Mouse (Mus musculus) kidney, embryonic 15.5 days (tissue): ENCODE measurements at regions not wholly inside any gene's neighbourhood (a gene's known extent, or its start where the extent isn't known, plus 50 kb on each side); places are given as distances from the start of the nearest gene placed in this dataset.

Source experiments
- ATAC-seq: fragments of 200-750 bp; cut with Nextera tagmentation; replicated peaks from 2 replicates; pipeline ENCODE4 v1.8.0; 2017; ENCODE audit warnings: moderate TSS enrichment; ENCODE audit not compliant: low FRiP score
- H3K27ac ChIP-seq: fragments of 300-500 bp; sonication (generic); 2 replicates; pipeline ENCODE4 v1.5.1; 2015; ENCODE audit warnings: mild to moderate bottlenecking, inconsistent platforms
- H3K27me3 ChIP-seq: fragments of 300-500 bp; sonication (generic); 2 replicates; pipeline ENCODE4 v1.6.1; 2015; ENCODE audit warnings: inconsistent platforms
- H3K36me3 ChIP-seq: fragments of 300-500 bp; sonication (generic); 2 replicates; pipeline ENCODE4 v1.6.1; 2015; ENCODE audit warnings: inconsistent platforms
- H3K4me1 ChIP-seq: fragments of 300-500 bp; sonication (generic); 2 replicates; pipeline ENCODE4 v1.6.1; 2015; ENCODE audit warnings: inconsistent platforms
- H3K4me2 ChIP-seq: fragments of 300-500 bp; sonication (generic); 2 replicates; pipeline ENCODE4 v1.6.1; 2015; ENCODE audit warnings: moderate library complexity, mild to moderate bottlenecking, inconsistent platforms
- H3K4me3 ChIP-seq: fragments of 300-500 bp; sonication (generic); replicated peaks from 2 replicates; pipeline ENCODE4 v1.5.1; 2015; ENCODE audit warnings: mild to moderate bottlenecking, inconsistent platforms
- H3K9ac ChIP-seq: fragments of 300-500 bp; sonication (generic); 2 replicates; pipeline ENCODE4 v1.6.1; 2015; ENCODE audit warnings: mild to moderate bottlenecking, inconsistent platforms
- H3K9me3 ChIP-seq: fragments of 300-500 bp; sonication (generic); replicated peaks from 2 replicates; pipeline ENCODE4 v1.6.1; 2016; ENCODE audit warnings: inconsistent platforms
- WGBS: fragments of 180-500 bp; shearing (Covaris S2); methylation state at CpG from one replicate; pipeline ENCODE4 v1.1.7; 2015; ENCODE audit warnings: mixed read lengths; 5-methylcytosine and 5-hydroxymethylcytosine counted together

DNA sequence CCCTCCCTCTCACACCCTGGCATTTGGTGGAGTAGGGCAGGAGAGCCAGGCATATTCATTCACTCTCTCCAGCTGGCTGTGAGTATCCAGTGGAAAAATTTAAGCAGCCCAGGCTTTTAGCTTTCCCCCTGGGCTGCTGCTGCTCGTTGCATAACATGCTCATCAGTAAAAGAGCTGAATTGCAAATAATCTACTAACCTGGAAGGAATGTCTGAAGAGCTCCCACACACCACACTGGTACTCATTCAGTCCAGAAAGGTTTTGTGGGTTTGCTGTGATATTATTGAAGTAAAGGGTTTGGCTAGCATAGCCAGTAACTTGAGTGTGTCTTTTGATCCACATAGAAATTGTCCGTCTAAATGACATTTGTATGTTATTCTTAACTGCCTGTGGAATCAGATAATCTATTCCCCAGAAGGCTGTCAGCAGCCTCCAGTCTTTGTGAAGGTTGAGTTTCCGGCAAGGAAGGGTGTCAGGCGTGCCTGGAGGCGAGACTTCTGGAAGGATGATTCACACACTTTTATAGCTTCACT, 334.5 kb upstream of the Trib2 start:
- WGBS = 10% methylated on average over 5 of the region's 5 CpGs

DNA sequence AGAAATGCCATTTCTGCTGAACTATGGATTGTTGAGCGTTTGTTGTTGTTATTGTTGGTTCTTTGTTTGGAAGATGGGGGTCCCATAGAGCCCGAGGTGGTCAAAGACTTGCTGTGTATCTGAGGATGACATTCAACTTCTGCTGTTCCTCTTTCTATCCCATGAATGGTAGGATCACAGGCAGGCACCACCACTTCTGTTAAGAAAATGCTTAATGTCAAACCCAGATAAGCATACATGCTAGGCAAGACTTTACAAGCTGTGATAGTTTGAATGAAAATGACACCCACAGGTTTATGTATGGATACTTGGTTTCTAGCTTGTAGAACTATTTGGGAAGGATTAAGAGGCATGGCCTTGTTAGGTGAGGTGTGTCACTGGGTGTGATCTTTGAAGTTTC, 330.2 kb upstream of the Trib2 start:
- H3K4me2 ChIP-seq = no peak overlapping the region
- H3K4me3 ChIP-seq = no peak overlapping the region
- H3K36me3 ChIP-seq = no peaks in the 10 kb centered on the region
- no peaks in the 10 kb centered on the region for H3K9me3 ChIP-seq
- ATAC-seq = no peak
- no peak overlapping the region for H3K9ac ChIP-seq
- H3K27ac ChIP-seq = no peak overlapping the region
- WGBS = 78% methylated on average over 2 of the region's 2 CpGs
- H3K27me3 ChIP-seq = no peaks in the 10 kb centered on the region
- 0 out of 2 replicates have a peak, but pooled peaks cover 6% of the 10 kb centered on the region for H3K4me1 ChIP-seq

More for the DNA sequence above, 334.5 kb upstream of the Trib2 start:
- Histone ChIP-seq H3K36me3 (no peaks in the 10 kb centered on the region), H3K4me1 (0 out of 2 replicates have a peak, but pooled peaks cover 6% of the 10 kb centered on the region), H3K9ac (no peak overlapping the region), H3K9me3 (no peaks in the 10 kb centered on the region), H3K27ac (no peak overlapping the region), H3K4me3 (no peak overlapping the region), H3K27me3 (no peaks in the 10 kb centered on the region), H3K4me2 (no peak overlapping the region)
- peak; percentile 18; the same call in 1 of the 2 replicates for ATAC-seq

DNA sequence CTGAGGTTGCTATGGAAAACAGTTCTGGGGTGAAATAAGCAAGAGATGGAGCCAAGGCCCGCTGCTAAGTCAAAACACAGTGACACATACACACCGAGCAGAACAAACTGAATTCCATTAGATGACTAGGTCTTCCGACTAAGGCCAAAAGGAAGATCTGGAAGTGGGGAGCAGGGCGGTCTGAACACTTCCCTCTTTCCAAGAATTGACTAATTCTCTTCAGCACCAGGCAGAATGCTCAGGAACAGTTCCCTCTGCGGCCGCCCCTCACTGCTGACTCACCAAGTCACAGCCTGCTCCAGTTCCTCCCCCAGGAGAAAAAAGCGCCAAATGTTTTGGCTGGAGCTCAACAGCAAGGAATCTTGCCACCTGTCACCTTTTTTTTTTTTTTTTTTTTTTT, 328.9 kb upstream of the Trib2 start:
- Histone ChIP-seq H3K4me2 (no peak overlapping the region), H3K27ac (no peak overlapping the region), H3K27me3 (no peaks in the 10 kb centered on the region), H3K36me3 (no peaks in the 10 kb centered on the region), H3K4me3 (no peak overlapping the region), H3K4me1 (no peaks in the 10 kb centered on the region), H3K9ac (no peak overlapping the region), H3K9me3 (no peaks in the 10 kb centered on the region)
- ATAC-seq = no peak
- 85% methylated on average over 7 of the region's 7 CpGs for WGBS

DNA sequence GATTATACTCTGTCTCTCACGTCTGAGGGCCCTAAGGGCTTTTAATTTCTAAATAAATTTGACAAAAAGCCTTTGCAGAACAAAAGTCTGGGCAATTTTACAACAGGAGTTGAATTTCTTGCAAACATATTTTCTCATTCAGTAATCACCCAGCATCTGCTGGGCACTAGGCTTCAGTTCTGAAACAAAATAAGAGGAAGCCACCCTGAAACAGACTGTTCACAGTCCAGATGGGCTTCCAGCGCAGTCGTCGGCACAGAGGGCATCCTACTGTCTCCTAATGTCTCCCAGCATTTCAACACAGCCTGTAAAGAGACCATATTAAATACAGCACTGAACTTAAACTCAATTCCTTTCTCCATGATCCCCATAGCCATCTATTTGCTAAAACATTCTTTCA, 324.5 kb upstream of the Trib2 start:
- no peak overlapping the region for H3K4me2 ChIP-seq
- no peaks in the 10 kb centered on the region for H3K36me3 ChIP-seq
- no peaks in the 10 kb centered on the region for H3K27me3 ChIP-seq
- no peaks in the 10 kb centered on the region for H3K4me1 ChIP-seq
- H3K4me3 ChIP-seq = no peak overlapping the region
- no peak for ATAC-seq
- no peaks in the 10 kb centered on the region for H3K9me3 ChIP-seq
- H3K9ac ChIP-seq = no peak overlapping the region
- WGBS = 77% methylated on average over 4 of the region's 4 CpGs
- no peak overlapping the region for H3K27ac ChIP-seq

DNA sequence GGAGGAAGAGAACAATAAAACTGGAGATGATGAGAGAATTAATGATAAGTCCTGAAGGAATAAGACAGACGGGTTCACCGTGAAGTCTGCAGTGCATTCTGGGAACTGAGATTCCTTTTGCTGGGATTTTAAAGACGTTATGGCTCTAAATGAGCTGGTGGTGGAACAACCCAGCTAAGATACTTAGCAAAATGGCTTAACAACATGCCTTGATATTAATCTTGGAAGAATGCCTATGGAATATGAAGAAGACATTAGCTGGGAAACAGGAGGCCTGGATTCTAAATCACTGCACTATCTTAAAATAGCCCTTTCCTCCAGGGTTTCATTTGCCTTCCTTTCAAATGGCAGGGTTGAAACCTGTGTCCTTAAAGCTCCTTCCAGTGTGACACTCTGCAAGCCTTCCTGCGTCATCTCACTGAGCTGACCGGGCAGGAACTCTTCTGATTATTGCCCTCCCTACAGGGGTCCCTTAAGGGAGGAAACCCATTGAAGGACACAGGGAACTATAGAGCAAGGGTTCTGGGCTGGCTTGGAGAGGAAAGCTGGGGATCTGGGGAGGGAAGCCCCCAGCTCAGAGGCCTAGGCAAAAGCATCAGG, 323.9 kb upstream of the Trib2 start:
- WGBS = 62% methylated on average over 5 of the region's 5 CpGs
- Histone ChIP-seq H3K9me3 (no peaks in the 10 kb centered on the region), H3K9ac (no peak overlapping the region), H3K36me3 (no peaks in the 10 kb centered on the region), H3K4me3 (no peak overlapping the region), H3K27me3 (no peaks in the 10 kb centered on the region), H3K27ac (no peak overlapping the region), H3K4me1 (no peaks in the 10 kb centered on the region), H3K4me2 (no peak overlapping the region)
- ATAC-seq = no peak

DNA sequence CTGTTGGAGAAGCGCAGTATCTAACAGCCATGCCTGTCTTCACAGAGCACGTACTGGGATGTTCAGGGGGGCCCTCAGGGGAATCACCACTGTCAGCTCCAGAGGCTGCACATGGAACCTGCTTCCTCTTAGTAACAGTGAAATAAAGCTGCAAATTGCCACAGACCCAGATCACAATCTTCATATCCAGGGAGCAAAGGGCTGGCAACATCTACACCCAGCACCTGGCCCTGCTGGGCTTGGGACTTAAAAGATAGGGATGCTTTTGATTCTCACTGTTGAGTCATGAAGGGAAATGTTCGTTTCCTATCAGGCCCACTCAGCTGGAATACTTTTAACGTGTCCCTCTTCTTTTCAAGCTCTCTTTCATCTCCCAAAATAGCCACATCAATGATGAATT, 322.4 kb upstream of the Trib2 start:
- WGBS = 66% methylated on average over 4 of the region's 4 CpGs
- H3K4me1 ChIP-seq = no peaks in the 10 kb centered on the region
- H3K9me3 ChIP-seq = no peaks in the 10 kb centered on the region

DNA sequence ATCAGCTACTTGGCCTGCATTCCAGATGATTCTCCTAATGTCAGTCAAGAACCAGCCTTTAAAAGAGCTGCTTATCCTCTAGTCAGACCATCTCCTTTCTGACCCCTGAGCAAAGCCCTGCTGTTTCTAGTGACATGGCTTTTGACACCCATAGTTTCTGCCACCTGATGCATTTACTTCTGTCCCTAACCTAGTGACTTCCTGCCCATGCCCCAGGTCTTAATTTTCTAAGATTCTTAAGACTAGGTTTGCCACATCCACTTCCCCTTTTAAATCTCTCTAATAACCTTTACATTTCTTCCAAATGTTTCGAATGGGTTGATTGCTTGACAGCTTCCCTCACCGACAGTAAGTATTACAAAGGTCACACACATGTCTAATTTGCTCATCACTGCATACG, 321.1 kb upstream of the Trib2 start:
- Histone ChIP-seq H3K36me3 (no peaks in the 10 kb centered on the region), H3K4me2 (no peak overlapping the region), H3K9me3 (no peaks in the 10 kb centered on the region), H3K4me1 (no peaks in the 10 kb centered on the region), H3K9ac (no peak overlapping the region), H3K4me3 (no peak overlapping the region), H3K27me3 (no peaks in the 10 kb centered on the region), H3K27ac (no peak overlapping the region)
- 87% methylated on average over 3 of the region's 3 CpGs for WGBS
- no peak for ATAC-seq

More for the DNA sequence above, 322.4 kb upstream of the Trib2 start:
- H3K36me3 ChIP-seq = no peaks in the 10 kb centered on the region
- H3K4me2 ChIP-seq = no peak overlapping the region
- no peak overlapping the region for H3K4me3 ChIP-seq
- no peak for ATAC-seq
- H3K27ac ChIP-seq = no peak overlapping the region
- H3K27me3 ChIP-seq = no peaks in the 10 kb centered on the region
- no peak overlapping the region for H3K9ac ChIP-seq

DNA sequence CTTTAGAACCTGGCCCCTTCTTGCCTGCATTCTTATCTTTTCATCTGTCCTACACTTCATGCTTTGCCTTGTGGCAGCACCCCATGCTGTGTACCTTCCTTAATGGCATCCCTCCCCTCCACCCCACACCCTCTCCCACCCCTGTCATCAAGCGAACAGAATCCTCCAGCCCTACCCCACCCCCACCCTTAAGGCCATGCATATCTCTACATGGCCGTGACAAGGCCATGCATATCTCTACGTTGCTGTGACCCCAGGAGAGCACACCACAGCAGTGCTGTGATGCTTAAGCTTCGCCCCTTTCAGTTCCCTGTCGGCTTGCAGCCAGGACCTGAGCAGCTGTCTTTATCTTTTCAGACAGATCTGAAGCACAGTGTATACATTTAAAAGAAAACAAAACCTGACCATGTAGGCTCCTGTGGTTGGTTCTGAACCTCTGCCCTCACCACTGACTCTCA, 319.5 kb upstream of the Trib2 start:
- no peak overlapping the region for H3K4me2 ChIP-seq
- no peak overlapping the region for H3K9ac ChIP-seq
- H3K4me1 ChIP-seq = no peaks in the 10 kb centered on the region
- H3K4me3 ChIP-seq = no peak overlapping the region
- no peaks in the 10 kb centered on the region for H3K9me3 ChIP-seq
- 39% methylated on average over 5 of the region's 5 CpGs for WGBS
- no peaks in the 10 kb centered on the region for H3K27me3 ChIP-seq
- no peaks in the 10 kb centered on the region for H3K36me3 ChIP-seq
- no peak overlapping the region for H3K27ac ChIP-seq
- no peak for ATAC-seq

DNA sequence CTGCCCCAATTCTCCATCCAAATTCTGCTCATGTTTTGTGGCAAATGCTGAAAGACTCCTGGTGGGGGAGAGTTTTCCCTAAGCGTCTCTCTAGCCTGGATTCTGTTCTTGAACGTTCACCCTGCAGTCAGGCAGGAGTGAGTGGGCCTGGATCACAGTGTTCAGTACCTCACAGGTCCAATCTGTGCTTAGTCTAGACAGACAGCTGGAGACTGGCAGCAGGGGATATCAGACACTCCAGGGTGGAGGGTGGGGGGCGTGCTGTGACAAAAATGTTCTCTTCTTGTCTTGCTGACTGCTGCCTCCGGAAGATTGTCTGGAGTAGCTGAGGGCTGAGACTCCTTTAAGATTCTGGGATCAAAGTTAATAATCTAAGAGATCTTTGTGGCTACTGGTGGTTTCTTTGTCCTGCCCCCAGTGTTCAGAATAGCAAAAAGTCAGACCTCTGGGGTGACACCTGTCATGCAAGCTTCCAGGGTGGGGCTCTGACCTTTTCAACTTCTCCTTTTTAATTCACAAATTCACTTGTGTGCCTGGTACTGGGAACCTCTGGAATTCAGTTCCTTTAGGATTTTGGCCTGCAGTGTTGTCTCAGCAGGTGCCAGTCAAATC, 319.0 kb upstream of the Trib2 start:
- H3K27ac ChIP-seq = no peak overlapping the region
- H3K9ac ChIP-seq = no peak overlapping the region
- 49% methylated on average over 4 of the region's 4 CpGs for WGBS
- H3K4me1 ChIP-seq = no peaks in the 10 kb centered on the region
- H3K9me3 ChIP-seq = no peaks in the 10 kb centered on the region
- no peaks in the 10 kb centered on the region for H3K27me3 ChIP-seq
- no peak for ATAC-seq
- H3K4me3 ChIP-seq = no peak overlapping the region
- H3K36me3 ChIP-seq = no peaks in the 10 kb centered on the region
- H3K4me2 ChIP-seq = no peak overlapping the region

DNA sequence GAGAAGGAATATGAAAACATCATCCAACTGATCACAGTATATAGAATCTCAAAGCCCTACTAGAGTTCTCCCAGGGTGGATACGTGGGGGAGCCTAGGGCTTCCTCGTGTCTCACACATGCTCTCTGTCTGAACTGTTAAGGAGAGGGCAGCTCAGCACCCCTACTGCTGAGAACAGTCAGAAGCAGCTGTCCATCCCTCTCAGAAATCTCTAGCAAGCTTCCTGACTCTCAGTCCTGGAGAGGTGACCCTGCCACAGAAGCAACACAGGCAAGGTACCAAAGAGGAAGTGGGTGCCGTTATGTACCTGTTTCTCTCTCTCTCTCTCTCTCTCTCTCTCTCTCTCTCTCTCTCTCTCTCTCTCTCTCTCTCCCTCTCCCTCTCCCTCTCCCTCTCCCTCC, 317.7 kb upstream of the Trib2 start:
- no peak overlapping the region for H3K4me2 ChIP-seq
- H3K27ac ChIP-seq = no peak overlapping the region
- 76% methylated on average over 3 of the region's 3 CpGs for WGBS
- H3K4me3 ChIP-seq = no peak overlapping the region
- no peaks in the 10 kb centered on the region for H3K27me3 ChIP-seq
- ATAC-seq = no peak
- H3K9me3 ChIP-seq = no peaks in the 10 kb centered on the region
- no peaks in the 10 kb centered on the region for H3K4me1 ChIP-seq
- no peak overlapping the region for H3K9ac ChIP-seq
- no peaks in the 10 kb centered on the region for H3K36me3 ChIP-seq

DNA sequence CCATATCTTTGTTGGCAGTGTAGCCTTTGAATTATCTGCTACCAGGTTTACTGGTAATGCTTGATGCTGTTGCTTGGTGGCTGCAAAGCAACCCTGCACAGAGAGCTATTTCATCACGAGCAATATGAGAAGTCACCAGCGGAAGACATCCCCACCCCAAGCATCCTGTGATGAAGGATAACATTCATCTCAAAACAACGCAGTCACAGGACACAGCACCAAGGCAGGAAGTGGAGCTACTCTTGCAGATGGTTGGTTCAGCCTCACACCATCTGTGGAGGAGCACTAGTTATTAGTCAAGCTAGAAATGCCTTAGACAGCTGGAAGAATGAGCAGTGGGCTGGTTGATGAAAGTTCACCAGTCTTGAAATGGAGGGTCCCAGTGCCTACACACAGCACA, 316.5 kb upstream of the Trib2 start:
- Histone ChIP-seq H3K4me2 (no peak overlapping the region), H3K27ac (no peak overlapping the region), H3K4me3 (no peak overlapping the region), H3K27me3 (no peaks in the 10 kb centered on the region), H3K9me3 (no peaks in the 10 kb centered on the region), H3K9ac (no peak overlapping the region), H3K4me1 (no peaks in the 10 kb centered on the region), H3K36me3 (no peaks in the 10 kb centered on the region)
- ATAC-seq = no peak
- 67% methylated on average over 3 of the region's 3 CpGs for WGBS

DNA sequence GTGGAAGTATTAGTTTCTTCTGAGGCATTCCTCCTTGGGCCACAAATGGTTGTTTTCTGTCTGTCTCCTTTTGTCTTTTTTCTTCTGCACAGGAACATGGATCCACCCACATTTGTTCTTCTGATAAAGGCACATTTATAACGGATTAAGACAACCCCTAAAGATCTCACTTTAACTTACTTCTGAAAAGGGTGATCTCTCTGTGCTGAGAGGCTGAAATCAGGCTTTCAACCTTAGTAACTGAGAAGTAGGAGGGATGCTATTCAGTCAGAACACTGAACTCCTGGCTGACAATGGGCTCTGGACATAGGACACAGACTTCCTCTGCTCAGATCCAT, 315.0 kb upstream of the Trib2 start:
- 69% methylated on average over 1 of the region's 1 CpGs for WGBS

More for the DNA sequence above, 315.0 kb upstream of the Trib2 start:
- H3K4me1 ChIP-seq = no peaks in the 10 kb centered on the region
- H3K9me3 ChIP-seq = no peaks in the 10 kb centered on the region
- H3K4me3 ChIP-seq = no peak overlapping the region
- no peak overlapping the region for H3K9ac ChIP-seq
- H3K36me3 ChIP-seq = no peaks in the 10 kb centered on the region
- no peaks in the 10 kb centered on the region for H3K27me3 ChIP-seq
- H3K4me2 ChIP-seq = no peak overlapping the region
- H3K27ac ChIP-seq = no peak overlapping the region
- no peak for ATAC-seq
